Mouse (Mus musculus): ENCODE measurements around the gene Fads6.
A peak's percentile ranks its signal among the peaks of the same experiment; 100 is the strongest.

Gene Fads6

DNA sequence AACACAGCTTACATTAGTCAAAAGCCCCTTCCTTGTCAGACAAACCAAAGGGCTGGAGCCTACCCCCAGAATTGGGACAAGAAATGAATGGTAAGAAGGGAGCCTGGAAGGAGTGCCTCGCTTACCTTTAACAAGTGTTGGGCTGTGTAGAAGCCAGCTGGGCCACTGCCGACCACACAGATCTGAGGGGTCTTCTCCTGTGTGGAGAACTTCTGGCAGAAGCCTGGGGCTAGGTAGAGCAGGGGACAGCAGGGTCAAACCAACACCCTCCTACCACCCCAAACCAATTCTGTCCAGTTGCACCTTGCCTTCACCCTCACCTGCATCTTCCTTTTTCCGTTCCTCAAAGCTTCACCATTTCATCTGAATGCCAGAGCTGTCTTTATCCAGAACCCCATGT lies 21.5 kb downstream of the Fads6 start:
- peak; percentile 38 for DNase-seq (ENCODE audit: low read depth)

DNA sequence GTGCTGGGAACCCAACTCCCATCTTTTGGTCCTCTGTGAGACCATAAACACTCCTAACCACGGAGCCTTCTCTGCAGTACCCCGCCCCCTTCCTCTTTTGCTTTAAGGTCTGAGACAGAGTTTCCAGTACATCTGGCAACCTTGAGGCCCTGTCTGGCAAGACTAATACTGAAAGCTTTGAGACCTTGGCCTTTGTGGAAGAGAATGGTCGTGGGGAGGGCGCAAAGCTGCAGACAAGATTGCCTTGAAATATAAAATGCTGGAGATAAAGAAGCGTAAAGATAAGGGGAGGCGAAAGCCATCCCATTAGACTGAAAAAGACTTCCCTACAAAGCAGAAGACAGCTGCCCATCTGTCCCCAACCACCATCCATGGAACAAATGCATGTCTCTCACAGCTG lies 22.0 kb downstream of the Fads6 start:
- no peak for DNase-seq (ENCODE audit: low read depth)

DNA sequence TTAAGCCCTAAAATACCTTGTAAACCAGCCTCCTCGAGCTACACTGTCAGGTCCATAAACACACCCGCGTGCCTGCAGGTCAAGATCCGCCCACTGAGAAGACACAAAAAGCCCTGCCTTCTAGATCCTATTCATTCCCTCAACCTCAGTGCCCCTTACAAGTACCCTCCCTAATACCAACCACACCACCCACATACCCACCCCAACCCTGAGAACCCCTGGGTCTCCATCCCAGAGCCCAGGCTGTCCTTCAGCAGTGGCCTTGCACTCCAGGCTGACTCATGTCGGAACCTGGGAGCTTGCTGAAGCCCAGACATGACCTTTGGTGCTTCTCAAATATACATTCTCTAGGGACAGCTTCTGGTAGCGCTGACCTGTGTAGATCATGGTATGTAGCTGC lies 22.7 kb downstream of the Fads6 start:
- no peak for DNase-seq (ENCODE audit: low read depth)

DNA sequence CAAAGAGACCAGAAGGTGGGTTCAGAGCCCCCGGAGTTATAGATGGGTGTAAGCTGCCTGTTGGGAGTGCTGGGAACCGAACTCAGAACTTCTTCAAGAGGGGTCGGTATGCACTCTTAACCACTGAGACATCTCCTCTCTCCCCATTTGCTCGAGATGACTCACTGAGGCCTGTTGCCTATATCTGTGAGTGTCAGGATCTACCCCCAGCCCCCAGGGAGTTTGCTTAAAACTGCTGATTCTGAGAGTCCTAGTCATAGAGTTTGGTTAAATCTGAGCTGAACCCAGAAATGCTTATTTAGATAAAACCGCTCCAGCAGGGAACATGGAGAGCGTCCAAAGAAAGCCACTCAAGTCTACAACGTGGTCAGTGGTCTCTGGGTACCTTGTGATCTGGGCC lies 23.3 kb downstream of the Fads6 start:
- DNase-seq (ENCODE audit: low read depth) = no peak

DNA sequence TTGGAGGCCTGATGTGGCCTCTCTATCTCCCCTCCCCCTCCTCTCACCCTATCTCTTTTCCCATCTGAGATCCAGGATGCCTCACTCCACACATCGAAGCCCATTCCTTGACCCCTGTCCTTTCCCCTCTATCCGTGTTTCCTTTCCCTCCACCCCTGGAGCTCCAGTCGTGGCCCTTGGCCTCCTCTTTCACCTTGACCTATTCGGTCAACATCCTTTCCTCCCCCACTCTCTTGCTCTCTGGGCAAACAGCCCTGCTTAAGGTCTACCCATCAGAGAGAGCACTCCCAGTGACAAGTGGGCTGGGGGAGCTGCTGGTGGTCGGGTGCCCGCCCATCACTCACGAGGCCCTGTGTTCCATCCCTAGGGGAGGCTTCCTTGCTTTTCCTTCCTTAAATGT lies 23.7 kb downstream of the Fads6 start:
- no peak for DNase-seq (ENCODE audit: low read depth)

DNA sequence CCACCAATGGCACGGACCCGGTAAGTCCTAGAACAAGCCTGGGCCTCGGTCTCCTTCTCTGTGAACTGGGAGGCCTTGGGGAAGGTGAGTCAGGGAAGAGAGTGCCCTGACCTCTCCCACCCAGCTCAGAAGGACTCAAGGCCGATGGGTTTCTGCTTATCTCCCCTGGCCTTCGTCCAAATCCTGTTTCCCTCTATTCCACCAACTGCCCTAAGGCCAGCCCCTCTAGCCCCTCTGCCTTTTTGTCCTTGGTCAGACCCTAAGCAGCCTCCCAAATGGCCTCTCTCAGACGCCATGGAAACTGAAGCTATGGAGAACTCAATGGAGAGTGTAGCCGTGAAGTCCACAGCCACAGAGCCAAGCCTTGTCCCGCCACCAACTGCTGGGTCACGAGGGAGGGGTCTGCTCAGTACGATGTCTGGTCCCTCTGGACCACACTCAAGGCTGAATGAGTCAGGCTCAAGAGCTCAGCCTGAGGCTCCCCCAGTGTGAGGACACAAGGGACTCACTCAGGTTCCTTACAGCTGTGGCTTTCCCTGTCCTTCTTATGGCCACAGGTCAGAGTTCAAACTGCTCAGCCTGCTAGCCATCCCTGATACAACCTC lies 24.5 kb downstream of the Fads6 start:
- no peak for DNase-seq (ENCODE audit: low read depth)

DNA sequence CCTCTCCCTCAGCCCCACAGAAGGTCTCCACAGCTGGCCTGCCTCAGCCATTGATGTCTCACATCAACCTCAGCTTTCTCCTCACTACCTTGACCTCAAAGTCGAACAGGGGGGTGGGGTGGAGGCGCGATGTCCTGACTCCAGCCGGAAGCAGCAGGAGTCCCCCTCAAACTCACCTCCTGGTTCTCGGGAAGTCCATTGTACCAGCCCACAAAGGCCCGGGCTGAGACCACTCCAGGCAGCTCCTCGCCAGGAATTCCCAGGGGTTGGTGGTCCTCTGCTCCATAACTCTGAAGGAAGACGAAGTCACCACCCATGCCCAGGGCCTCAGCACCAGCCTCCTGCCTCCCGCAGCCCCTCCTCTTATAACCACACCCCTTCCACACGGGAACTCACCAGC lies 26.0 kb downstream of the Fads6 start:
- DNase-seq (ENCODE audit: low read depth) = no peak

DNA sequence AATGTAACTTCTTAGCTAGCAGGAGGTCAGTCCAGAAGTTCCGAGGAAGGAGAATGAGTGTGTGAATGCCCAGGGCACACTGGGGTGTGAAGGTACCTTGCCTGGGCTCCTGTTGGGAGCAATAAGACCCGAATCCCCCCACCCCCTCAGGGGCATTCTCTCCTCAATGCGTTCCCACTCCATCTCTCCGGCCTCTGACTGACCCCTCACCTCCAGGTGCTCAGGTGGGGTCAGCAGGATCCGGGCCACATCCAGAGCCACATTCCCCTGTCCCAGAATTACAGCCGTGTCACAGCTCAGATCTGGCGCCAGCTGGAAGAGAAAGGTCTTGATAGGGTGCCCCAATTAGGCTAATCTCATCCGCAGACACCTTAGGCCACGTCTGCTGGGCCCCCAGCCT lies 26.4 kb downstream of the Fads6 start:
- DNase-seq (ENCODE audit: low read depth) = no peak

DNA sequence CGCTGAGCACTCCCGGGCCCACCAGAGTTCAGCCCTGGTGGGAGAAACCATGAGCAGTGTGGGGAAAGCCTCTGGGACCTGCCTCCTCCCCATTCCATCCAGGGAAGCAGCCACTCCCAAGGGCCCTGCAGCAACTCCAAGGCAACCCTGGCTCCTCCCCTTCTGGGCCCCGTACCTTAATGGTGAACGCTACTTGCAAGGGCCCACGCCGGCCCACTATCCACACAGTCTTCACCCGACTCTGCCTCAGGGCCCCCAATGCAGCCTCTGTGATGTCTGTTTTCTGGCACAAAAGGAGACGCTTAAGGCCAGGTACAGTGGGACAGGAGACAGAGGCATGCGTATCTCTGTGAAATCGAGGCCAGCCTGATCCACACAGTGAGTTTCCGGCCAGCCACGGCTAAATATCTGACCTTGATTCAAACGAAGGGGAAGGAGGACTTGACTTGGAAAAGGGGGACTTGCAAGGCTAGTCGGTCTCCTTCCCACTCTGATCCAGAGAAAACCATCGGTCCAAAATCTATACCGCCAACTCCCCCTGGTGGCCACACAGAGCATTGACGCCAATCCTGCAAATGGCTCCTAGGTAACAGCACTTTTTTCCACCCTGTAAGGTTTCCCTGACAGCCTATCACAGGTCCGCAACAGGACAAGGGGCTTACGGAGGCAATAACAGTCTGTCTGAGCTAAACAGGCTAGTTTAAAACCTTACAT lies 27.2 kb downstream of the Fads6 start:
- peak; percentile 77 for DNase-seq (ENCODE audit: low read depth)

DNA sequence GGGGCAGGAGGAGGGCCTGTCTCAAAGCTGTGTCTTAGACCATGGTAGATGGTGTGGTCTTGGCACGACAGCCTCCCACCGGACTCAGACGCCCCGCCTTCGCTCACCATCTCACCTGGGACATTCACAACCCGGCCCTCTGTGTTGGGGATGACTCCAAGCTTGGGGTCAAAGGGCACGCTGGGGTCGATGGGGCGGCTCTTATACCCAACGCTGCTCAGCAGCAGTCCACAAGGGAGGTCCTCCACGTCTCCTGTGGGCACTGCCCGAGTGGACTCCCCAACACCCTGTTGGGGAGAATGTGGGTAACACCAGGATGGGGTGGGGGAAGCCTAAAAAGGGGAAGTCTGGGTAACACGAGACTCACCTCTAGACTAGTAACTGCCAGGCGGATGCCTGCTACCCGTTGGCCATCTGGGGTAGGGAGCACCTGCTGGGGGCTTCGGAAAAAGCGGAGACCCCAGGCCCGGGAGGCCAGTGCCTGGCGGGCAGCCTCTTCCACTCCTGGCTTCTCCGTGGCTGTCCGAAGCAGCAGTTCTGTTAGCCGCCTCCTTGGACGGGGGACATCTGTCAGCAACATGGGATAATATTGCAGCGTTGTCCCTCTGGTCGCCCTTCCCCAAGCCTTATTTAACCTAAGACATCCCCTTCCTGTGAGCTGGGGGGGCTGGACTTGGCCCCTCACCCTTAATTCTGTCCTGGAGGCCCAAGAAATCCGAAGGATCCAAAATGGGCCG lies 28.0 kb downstream of the Fads6 start:
- no peak for DNase-seq (ENCODE audit: low read depth)

DNA sequence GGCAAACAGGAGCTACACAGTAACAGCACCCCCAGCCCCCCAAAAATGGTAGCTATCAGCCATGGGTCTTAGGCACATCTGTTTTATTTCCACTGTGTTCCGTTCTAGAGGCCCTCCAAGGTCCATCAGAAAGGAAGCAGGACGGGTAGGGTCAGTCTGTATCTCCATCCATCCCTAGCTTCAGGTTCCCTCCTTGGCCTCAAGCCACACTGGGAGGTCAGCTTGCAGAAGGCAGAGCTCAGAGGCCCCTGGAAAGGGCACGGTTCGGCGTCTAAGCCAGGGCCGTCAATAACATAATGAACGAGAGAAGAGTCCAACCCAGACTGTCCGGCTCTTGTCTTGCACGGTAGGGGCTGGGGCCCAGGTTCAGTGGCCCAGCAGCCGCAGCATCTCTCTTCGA lies 29.5 kb downstream of the Fads6 start:
- no peak for DNase-seq (ENCODE audit: low read depth)

DNA sequence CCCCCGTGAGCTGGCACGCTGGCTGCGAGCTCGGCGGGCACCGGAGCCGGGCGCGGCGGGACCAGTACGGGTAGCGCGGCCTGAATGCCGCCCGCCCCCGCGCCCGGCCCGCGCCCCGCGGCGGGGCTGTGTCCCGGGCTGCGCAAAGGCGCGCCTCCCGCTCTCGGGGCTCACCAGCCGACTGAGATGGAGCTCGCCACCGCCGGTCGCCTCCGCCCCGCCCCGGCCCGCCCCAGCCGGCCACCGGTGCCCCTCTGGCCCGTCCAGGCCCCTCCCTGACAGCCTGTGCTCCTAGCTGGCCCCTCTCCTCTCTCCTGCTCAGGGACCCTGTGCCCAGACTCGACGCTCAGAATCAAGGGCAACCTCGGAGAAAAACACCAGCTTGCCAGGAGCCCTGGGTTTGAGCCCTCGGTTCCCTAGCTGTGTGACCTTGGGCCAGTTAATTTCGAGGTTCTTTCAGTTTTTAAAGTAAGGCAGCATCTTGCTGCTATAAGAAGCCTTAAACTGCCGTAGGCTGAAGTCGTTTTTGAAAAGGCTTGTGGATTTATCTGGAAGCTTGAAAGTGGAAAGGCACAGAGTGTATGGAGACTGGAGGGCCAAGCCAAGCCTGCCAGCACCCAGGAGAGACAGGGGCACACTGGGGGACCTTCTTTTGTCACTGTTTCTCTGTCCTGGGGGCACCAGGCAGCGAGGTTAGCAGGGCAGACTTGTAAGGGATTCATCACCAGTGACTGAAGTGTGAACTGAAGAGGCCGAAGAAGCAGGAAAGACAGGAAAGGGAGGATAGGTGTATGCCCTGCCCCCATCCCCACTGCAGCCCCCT lies 30.2 kb downstream of the Fads6 start, which contains the start of gene Grin2c:
Grin2c (minus strand) TSS at position 183 of the 823 bp plus-strand sequence.
- DNase-seq (ENCODE audit: low read depth) = no peak

DNA sequence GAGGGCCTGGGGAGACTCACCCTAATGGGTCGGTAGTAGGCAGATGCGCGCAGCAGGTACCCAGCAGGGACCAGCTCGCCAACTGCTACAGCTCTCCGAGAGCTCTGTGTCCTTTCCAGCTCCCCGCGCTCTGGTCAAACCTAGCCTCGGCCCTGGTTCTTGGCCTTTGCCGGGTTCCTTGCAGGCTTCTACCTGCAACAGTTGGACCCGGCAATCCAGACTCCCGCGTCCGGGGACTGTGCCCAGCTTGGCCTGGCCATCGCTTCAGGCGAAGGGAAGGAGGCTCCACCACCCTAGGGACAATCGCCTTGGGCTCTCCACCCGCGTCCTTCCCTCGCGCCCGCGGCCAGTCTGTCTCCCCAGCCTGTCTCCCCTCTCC lies 31.1 kb downstream of the Fads6 start:
- no peak for DNase-seq (ENCODE audit: low read depth)

DNA sequence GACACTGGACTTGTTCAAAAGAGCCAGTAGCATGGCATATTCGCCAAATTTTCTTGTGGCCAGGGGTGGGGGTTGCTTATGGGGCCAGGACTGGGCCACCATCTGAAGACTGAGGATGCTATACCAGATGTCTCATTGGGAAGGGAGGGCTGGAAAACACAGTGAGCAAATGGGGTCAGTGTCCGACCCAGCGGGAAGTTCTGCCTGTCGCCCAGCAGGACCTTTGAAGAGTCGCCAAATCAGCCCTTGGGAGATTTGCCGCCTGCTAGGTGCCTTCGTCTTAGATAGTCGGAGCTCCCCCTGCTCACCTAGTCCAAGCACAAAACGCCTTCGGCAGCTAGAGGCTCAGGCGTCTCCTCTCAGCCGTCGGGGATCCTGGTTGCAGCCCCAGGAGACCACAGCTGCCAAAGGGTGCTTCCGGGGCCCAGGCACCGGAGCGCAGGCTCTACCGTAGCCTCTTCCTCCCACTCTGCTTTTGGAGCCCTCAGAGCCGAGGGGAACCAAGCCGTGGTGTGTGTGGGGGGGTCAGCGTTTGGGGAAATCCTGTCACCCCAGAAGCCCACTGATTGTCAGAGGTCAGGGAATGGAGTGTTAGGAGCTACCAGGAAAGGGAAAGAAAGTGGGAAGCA lies 31.6 kb downstream of the Fads6 start:
- DNase-seq (ENCODE audit: low read depth) = peak; percentile 56

DNA sequence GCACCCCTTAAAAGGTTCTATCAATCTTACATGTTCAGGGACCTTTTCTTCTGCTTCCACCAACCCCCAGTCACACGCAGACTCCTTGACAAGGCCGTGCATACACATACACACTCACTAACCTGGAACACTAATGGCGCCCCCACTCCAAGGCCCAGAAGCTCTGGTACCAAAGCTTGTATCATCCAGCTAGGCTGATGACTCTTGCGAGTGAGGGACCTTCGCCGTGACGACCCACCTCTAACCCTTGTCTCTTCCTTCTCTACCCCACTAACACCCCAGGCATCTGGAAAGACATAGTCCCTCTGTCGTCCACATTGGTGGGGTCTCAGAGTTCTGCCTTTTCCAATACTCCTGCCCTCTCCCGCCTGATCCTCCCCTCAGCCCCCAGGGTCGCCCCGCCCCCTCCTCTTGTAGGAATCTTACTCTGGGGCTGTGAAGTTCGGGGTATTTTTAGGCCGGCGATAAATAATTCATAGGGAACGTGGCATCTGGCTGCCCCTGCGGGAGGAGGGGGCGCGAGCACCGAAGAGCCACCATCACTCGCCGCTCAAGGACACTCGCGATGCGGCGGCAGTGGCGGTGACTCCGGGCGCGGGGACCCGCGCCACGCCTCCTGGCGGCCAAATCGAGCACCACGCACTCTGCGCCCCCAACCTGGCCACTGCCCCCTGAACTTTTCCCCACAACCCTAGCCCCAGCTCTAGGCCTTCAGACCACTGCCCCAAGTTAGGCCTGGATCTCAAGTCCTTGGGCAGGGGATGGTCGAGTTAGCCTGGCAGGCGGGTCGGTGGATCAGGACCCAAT lies 32.4 kb downstream of the Fads6 start:
- DNase-seq (ENCODE audit: low read depth) = peak; percentile 69

DNA sequence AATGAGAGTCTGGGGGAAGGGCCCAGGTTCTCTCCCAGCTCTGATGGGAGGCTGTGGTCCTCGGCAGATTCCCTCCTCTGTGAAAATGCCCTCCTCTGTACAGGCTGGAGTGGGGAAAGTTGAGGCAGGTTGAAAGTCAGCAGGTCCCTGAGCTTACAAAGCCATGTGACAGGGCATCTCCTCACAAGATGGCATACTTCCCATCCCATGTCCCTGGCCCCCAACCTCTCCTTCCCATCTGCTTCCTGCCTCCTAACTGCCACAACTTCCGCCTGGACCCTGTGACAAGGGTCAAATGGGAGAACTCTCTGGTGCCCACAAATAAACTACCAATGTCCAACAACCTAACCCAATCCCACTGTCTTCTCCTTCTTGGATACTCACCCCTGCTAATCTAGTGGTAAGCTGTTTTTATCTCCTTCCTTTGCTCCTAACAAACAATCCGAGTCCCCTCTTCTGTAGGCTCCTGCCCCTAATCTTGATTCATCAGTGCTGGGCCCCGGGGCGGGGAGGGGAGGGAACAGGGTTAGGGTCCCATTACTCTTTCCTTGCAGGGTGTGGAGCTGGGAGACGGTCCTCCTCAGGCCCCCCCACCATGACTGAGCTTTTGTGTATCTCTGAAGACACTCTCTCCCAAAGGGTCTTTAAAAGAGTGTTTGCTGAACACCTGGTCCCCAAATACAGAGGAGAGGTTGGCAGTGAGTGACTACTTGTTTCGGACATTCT lies 33.2 kb downstream of the Fads6 start:
- no peak for DNase-seq (ENCODE audit: low read depth)

DNA sequence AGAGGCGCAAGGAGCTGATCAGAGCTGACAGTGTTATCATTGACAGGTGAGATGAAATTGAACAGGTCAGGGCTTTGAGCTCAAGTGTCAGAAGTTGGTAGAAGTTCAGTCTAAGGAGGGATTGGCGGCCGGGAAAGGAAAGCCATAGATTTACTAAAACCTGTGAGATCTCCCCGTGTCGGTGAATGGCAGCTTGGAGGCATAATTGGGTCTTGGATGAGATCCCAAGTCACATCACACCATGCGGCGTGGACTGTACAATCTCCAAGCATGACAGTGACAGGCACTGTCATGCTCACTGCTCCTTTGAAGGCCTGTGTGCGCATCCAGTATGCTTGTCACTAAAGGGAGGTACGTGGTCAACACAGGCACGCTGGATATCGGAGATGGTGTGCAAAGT lies 34.5 kb downstream of the Fads6 start:
- no peak for DNase-seq (ENCODE audit: low read depth)

DNA sequence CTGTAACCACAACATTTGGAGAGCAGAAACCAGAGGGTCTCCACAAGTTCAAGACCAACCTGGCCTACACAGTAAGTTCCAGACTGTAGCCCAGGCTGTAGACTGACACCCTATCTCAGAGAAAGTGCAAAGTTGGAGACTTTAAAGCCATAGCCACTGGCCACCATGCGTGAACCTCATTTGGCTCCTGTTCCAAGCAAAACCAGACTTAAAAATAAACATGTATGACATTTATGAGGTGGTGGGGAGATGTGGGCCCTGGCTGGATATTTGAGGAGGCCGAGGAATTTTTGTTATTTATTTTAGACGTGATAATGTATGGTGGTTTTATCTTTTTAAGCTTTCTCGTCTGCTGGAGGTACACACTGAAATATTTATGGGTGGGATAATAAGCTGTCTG lies 38.3 kb downstream of the Fads6 start:
- no peak for DNase-seq (ENCODE audit: low read depth)

DNA sequence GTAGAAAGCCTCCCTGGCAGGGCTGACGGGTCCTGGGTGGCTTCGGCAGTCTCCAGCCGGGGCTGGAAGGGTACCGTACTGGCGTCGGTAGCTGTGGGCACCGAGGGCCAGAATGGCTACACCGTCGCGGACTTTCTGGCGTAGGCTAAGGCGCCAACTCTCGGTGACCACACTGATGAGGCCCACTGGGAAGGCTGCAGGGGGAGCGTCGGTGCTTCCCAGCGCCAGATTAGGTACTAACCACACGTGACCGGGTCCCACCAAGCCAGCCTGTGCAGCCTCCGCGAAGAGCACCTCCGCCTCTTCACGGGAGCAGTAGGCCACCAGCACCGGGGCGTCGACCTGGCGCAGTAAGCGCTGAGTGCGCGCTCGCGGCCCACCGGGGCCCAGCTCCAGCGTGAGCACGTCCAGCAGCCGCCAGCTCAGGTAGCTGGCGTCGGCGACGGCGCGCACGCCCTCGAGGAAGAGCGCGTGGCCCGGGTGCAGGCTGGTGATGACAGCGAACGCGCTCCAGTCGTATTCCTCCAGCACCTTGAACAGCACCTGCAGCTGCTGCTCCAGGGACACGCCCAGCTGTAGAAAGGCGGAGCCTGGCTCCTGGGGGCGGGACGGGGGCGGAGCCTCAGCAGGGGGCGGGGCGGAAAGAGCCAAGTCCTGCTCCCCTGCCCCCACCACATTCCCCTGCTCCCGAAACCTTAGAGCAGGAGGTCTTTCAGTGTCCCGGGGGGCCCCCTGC lies 39.5 kb downstream of the Fads6 start:
- peak; percentile 46 for DNase-seq (ENCODE audit: low read depth)

DNA sequence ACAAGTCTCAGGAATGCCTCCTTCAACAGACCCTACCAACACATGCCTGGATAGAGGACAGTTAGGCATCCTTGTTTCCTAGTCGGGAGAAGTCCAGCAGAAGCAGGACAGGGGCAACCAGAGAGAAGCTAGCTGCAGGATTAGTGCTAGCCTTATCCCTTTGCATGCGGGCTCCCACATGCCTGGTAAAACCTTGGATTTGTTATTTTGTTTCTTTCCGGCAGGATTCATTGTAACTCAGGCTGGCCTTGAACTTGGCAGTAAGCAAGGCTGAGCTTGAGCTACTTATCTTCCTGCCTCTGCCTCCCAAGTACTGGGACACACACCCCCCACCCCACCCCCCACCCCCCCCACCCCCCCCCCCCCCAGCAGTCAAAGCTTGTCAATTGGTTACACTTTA lies 46.2 kb downstream of the Fads6 start:
- DNase-seq (ENCODE audit: low read depth) = no peak

Measured in naive thymus-derived CD4-positive, alpha-beta T cell, adult 2 months (primary cell).